Comparison of ENCODE assay signal across 9 mouse cellular contexts in genomic region chr14:93888346-93888745, GRCm38 (mm10). TPM values are rescaled to one million over a fixed set of nuclear protein-coding genes. Genes with fewer than 3 reads are reported as not detected.
DNase-seq lines count a peak whose midpoint lies in the region; ATAC-seq and TF ChIP-seq lines count a peak whose summit lies in the region.
"Had no signal": no experiment of that assay in that cellular context is flagged by ENCODE, and none has a peak within 500 bp of the region (broad histone marks: within the 10 kb centered on the region; RNA-seq: fewer than 3 reads in every experiment).

No protein-coding gene starts in this region.

- no peaks in the 10 kb centered on the region for H3K36me3 ChIP-seq in limb, embryonic 11.5 days (ENCODE audit: control insufficient read depth, insufficient read depth, low read length)
- no peaks in the 10 kb centered on the region for H3K36me3 ChIP-seq in limb, embryonic 10.5 days
- H3K36me3 ChIP-seq in forebrain, embryonic 11.5 days (ENCODE audit: control insufficient read depth, insufficient read depth, low read length), result no peaks in the 10 kb centered on the region; the same call in 1 of the 2 replicates
- no peaks in the 10 kb centered on the region for H3K36me3 ChIP-seq in limb, embryonic 12.5 days
- no peaks in the 10 kb centered on the region for H3K36me3 ChIP-seq in stomach, embryonic 16.5 days (ENCODE audit: control insufficient read depth, insufficient read depth, low read length)
- no peaks in the 10 kb centered on the region for H3K36me3 ChIP-seq in liver, postnatal 0 days (replicated peaks; ENCODE audit: insufficient read depth, low read length)

- no peak for ATAC-seq in limb, embryonic 11.5 days (ENCODE audit: insufficient number of reproducible peaks, low FRiP score, low TSS enrichment, low read depth)
- no peak for ATAC-seq in forebrain, embryonic 11.5 days (replicated peaks; ENCODE audit: low FRiP score)
- ATAC-seq in limb, embryonic 12.5 days (ENCODE audit: insufficient number of reproducible peaks, insufficient read depth, low FRiP score, low TSS enrichment, low read depth), result no peak
- ATAC-seq in stomach, embryonic 16.5 days (ENCODE audit: insufficient read depth, low FRiP score), result no peak
- no peak for ATAC-seq in liver, postnatal 0 days

- WGBS in limb, embryonic 11.5 days, result 87% methylated on average over 5 of the region's 5 CpGs
- WGBS in limb, embryonic 10.5 days, result 84% methylated on average over 5 of the region's 5 CpGs
- WGBS in forebrain, embryonic 11.5 days, result 75% methylated on average over 5 of the region's 5 CpGs
- 83% methylated on average over 5 of the region's 5 CpGs for WGBS in limb, embryonic 12.5 days
- WGBS in stomach, embryonic 16.5 days, result 78% methylated on average over 5 of the region's 5 CpGs
- 67% methylated on average over 5 of the region's 5 CpGs for WGBS in liver, postnatal 0 days (ENCODE audit: insufficient replicate concordance)

- TF ChIP-seq EP300 in liver, postnatal 0 days (IDR thresholded peaks at IDR 0.05; ENCODE audit: low read depth), result no peak

- no peak overlapping the region for H3K4me3 ChIP-seq in limb, embryonic 11.5 days (ENCODE audit: low read depth, low read length)
- no peak overlapping the region for H3K4me3 ChIP-seq in limb, embryonic 10.5 days
- H3K4me3 ChIP-seq in forebrain, embryonic 11.5 days (ENCODE audit: low read depth, low read length), result peak overlapping the region; percentile 53
- peak overlapping the region; percentile 51 for H3K4me3 ChIP-seq in limb, embryonic 12.5 days (replicated peaks)
- H3K4me3 ChIP-seq in stomach, embryonic 16.5 days (replicated peaks; ENCODE audit: low read length), result 0 out of 2 replicates have a peak overlapping the region, but pooled peaks have one; percentile 69
- H3K4me3 ChIP-seq in liver, postnatal 0 days (ENCODE audit: low read depth, low read length), result no peak overlapping the region

- no peak overlapping the region for H3K27ac ChIP-seq in limb, embryonic 11.5 days (replicated peaks; ENCODE audit: low read depth, low read length)
- H3K27ac ChIP-seq in limb, embryonic 10.5 days, result no peak overlapping the region
- H3K27ac ChIP-seq in forebrain, embryonic 11.5 days (ENCODE audit: low read depth, low read length), result no peak overlapping the region
- H3K27ac ChIP-seq in limb, embryonic 12.5 days, result no peak overlapping the region
- H3K27ac ChIP-seq in stomach, embryonic 16.5 days (ENCODE audit: low read length), result no peak overlapping the region
- H3K27ac ChIP-seq in liver, postnatal 0 days (ENCODE audit: low read depth), result no peak overlapping the region
- H3K27ac ChIP-seq: macrophage had no signal

- H3K27me3 ChIP-seq in limb, embryonic 11.5 days (ENCODE audit: control insufficient read depth, insufficient read depth, low read length), result peaks cover 4% of the 10 kb centered on the region; the same call in 1 of the 2 replicates
- H3K27me3 ChIP-seq in limb, embryonic 10.5 days (ENCODE audit: low read depth, poor library complexity, severe bottlenecking), result peaks cover 42% of the 10 kb centered on the region
- no peaks in the 10 kb centered on the region; the same call in 1 of the 2 replicates for H3K27me3 ChIP-seq in forebrain, embryonic 11.5 days (ENCODE audit: control insufficient read depth, insufficient read depth, low read length)
- H3K27me3 ChIP-seq in limb, embryonic 12.5 days, result peaks cover 26% of the 10 kb centered on the region; the same call in 1 of the 2 replicates
- no peaks in the 10 kb centered on the region for H3K27me3 ChIP-seq in stomach, embryonic 16.5 days (ENCODE audit: control insufficient read depth, insufficient read depth, low read length)
- peaks cover 14% of the 10 kb centered on the region for H3K27me3 ChIP-seq in liver, postnatal 0 days (ENCODE audit: insufficient read depth, low read length)

- H3K9me3 ChIP-seq in limb, embryonic 11.5 days (ENCODE audit: control insufficient read depth, low read length), result no peaks in the 10 kb centered on the region
- no peaks in the 10 kb centered on the region for H3K9me3 ChIP-seq in limb, embryonic 10.5 days (replicated peaks)
- H3K9me3 ChIP-seq in forebrain, embryonic 11.5 days (ENCODE audit: control insufficient read depth, low read length), result no peaks in the 10 kb centered on the region
- no peaks in the 10 kb centered on the region for H3K9me3 ChIP-seq in limb, embryonic 12.5 days
- H3K9me3 ChIP-seq in stomach, embryonic 16.5 days (replicated peaks; ENCODE audit: control insufficient read depth, low read length), result no peaks in the 10 kb centered on the region
- H3K9me3 ChIP-seq in liver, postnatal 0 days (ENCODE audit: low read length), result no peaks in the 10 kb centered on the region

- DNase-seq in limb, embryonic 11.5 days (ENCODE audit: low spot score), result no peak
- DNase-seq in limb, embryonic 10.5 days (ENCODE audit: low spot score), result no peak
- no peak for DNase-seq in forebrain, embryonic 11.5 days (ENCODE audit: low spot score)
- no peak for DNase-seq in urinary bladder, postnatal 10 days (ENCODE audit: low spot score)
- no peak for DNase-seq in liver, postnatal 0 days
- DNase-seq: retina, postnatal 1 day had no signal

- no peak for TF ChIP-seq CTCF in liver, postnatal 0 days (IDR thresholded peaks at IDR 0.05; ENCODE audit: low read depth)

- H3K9ac ChIP-seq in limb, embryonic 11.5 days (ENCODE audit: low read length), result no peak overlapping the region
- H3K9ac ChIP-seq in forebrain, embryonic 11.5 days (ENCODE audit: low read length), result no peak overlapping the region
- no peak overlapping the region for H3K9ac ChIP-seq in limb, embryonic 12.5 days (replicated peaks)
- no peak overlapping the region for H3K9ac ChIP-seq in stomach, embryonic 16.5 days (ENCODE audit: low read length)
- H3K9ac ChIP-seq in liver, postnatal 0 days (replicated peaks), result no peak overlapping the region

- H3K4me2 ChIP-seq in limb, embryonic 11.5 days (ENCODE audit: low read depth, severe bottlenecking), result peak overlapping the region; percentile 91; the same call in 1 of the 2 replicates
- peak overlapping the region; percentile 83 for H3K4me2 ChIP-seq in forebrain, embryonic 11.5 days (ENCODE audit: low read depth, low read length, severe bottlenecking)
- peak overlapping the region; percentile 80 for H3K4me2 ChIP-seq in limb, embryonic 12.5 days
- H3K4me2 ChIP-seq in stomach, embryonic 16.5 days (ENCODE audit: low read depth, low read length), result no peak overlapping the region
- no peak overlapping the region for H3K4me2 ChIP-seq in liver, postnatal 0 days (ENCODE audit: low read depth, low read length)

- no peaks in the 10 kb centered on the region for H3K4me1 ChIP-seq in limb, embryonic 11.5 days (ENCODE audit: control insufficient read depth, insufficient read depth, low read length)
- peaks cover 11% of the 10 kb centered on the region for H3K4me1 ChIP-seq in limb, embryonic 10.5 days
- peaks cover 3% of the 10 kb centered on the region; the same call in 1 of the 2 replicates for H3K4me1 ChIP-seq in forebrain, embryonic 11.5 days (replicated peaks; ENCODE audit: control insufficient read depth, insufficient read depth, low read length)
- peaks cover 15% of the 10 kb centered on the region for H3K4me1 ChIP-seq in limb, embryonic 12.5 days (replicated peaks)
- H3K4me1 ChIP-seq in stomach, embryonic 16.5 days (ENCODE audit: control insufficient read depth, insufficient read depth, low read length), result 0 out of 2 replicates have a peak, but pooled peaks cover 6% of the 10 kb centered on the region
- H3K4me1 ChIP-seq in liver, postnatal 0 days (ENCODE audit: insufficient read depth), result no peaks in the 10 kb centered on the region

RNA-seq across cellular contexts. Expression of gene Pcdh9, which starts 2.1 kb away (rescaled TPM):
- polyA plus RNA-seq in limb, embryonic 11.5 days (2014; fragmentation: Nextera tagmentation; extraction: Ambion mirVana), result 17.2 and 21.3 TPM in 2 replicates
- 2.5 and 13.3 TPM in 2 replicates for polyA plus RNA-seq in limb, embryonic 10.5 days (2016; fragmentation: Nextera tagmentation; extraction: Ambion mirVana)
- 54.0 and 54.5 TPM in 2 replicates for polyA plus RNA-seq in forebrain, embryonic 11.5 days (2014; fragmentation: Nextera tagmentation; extraction: Ambion mirVana)
- polyA plus RNA-seq in limb, embryonic 12.5 days (2016; fragmentation: Nextera tagmentation; extraction: Ambion mirVana), result 32.6 and 35.4 TPM in 2 replicates
- 18.1 and 24.1 TPM in 2 replicates for polyA plus RNA-seq in stomach, embryonic 16.5 days (2015; fragmentation: Nextera tagmentation; extraction: Ambion mirVana)
- polyA plus RNA-seq in liver, postnatal 0 days (2015; fragmentation: Nextera tagmentation; extraction: Ambion mirVana), result 0.20 and 0.31 TPM in 2 replicates
- polyA plus RNA-seq: macrophage had no signal

Comparison
In these comparisons a context has a peak if more than half of its experiments do, and no peak if none do; other contexts are left out.
1. H3K4me3 ChIP-seq: peak in forebrain, embryonic 11.5 days (single experiment), limb, embryonic 12.5 days (single experiment) and stomach, embryonic 16.5 days (single experiment); none in limb, embryonic 11.5 days (single experiment), limb, embryonic 10.5 days (single experiment) and liver, postnatal 0 days (single experiment).
2. H3K4me2 ChIP-seq: peak in limb, embryonic 11.5 days (single experiment), forebrain, embryonic 11.5 days (single experiment) and limb, embryonic 12.5 days (single experiment); none in stomach, embryonic 16.5 days (single experiment) and liver, postnatal 0 days (single experiment).